Mouse (Mus musculus) intestine, embryonic 14.5 days (tissue): Measurements from ENCODE around the gene Usp6nl. TPM values are rescaled to one million over a fixed set of nuclear protein-coding genes. Genes with fewer than 3 reads are reported as not detected.

Experiments
- ATAC-seq: fragments of 200-750 bp; cut with Nextera tagmentation; replicated peaks from 2 replicates; pipeline ENCODE4 v1.8.0; 2017; ENCODE audit warnings: low read depth, moderate number of reproducible peaks, moderate TSS enrichment, moderate library complexity; ENCODE audit not compliant: low FRiP score, low TSS enrichment
- DNase-seq: peaks from one replicate; pipeline ENCODE4 v3.0.0-alpha.2; 2018; ENCODE audit warnings: low spot score
- H3K27ac ChIP-seq: fragments of 300-500 bp; sonication (generic); 2 replicates; pipeline ENCODE4 v1.5.1; 2014; ENCODE audit warnings: low read depth, mild to moderate bottlenecking, control low read depth
- H3K27me3 ChIP-seq: fragments of 300-500 bp; sonication (generic); replicated peaks from 2 replicates; pipeline ENCODE4 v1.6.1; 2014; ENCODE audit warnings: low read length, control low read depth; ENCODE audit not compliant: control insufficient read depth, insufficient read depth
- H3K36me3 ChIP-seq: fragments of 300-500 bp; sonication (generic); 2 replicates; pipeline ENCODE4 v1.6.1; 2014; ENCODE audit warnings: low read length, control low read depth; ENCODE audit not compliant: control insufficient read depth, insufficient read depth
- H3K4me1 ChIP-seq: fragments of 300-500 bp; sonication (generic); replicated peaks from 2 replicates; pipeline ENCODE4 v1.6.1; 2014; ENCODE audit warnings: low read length, control low read depth, mixed read lengths; ENCODE audit not compliant: control insufficient read depth, insufficient read depth
- H3K4me2 ChIP-seq: fragments of 300-500 bp; sonication (generic); 2 replicates; pipeline ENCODE4 v1.6.1; 2014; ENCODE audit warnings: low read length
- H3K4me3 ChIP-seq: fragments of 300-500 bp; sonication (generic); 2 replicates; pipeline ENCODE4 v1.5.1; 2014; ENCODE audit warnings: low read depth, low read length, control low read depth, mixed read lengths
- H3K9ac ChIP-seq: fragments of 300-500 bp; sonication (generic); 2 replicates; pipeline ENCODE4 v1.6.1; 2014; ENCODE audit warnings: mild to moderate bottlenecking, low read length
- H3K9me3 ChIP-seq: fragments of 300-500 bp; sonication (generic); 2 replicates; pipeline ENCODE4 v1.6.1; 2016; ENCODE audit warnings: low read length, control low read depth; ENCODE audit not compliant: control insufficient read depth
- WGBS: fragments of 180-500 bp; shearing (Covaris S2); extraction: QIAGEN DNeasy Blood & Tissue Kit; methylation state at CpG from one replicate; pipeline ENCODE4 v1.1.7; 2014; 5-methylcytosine and 5-hydroxymethylcytosine counted together
- polyA plus RNA-seq: library from polyadenylated mRNA; unstranded; fragments of >200 nt; fragmentation: Nextera tagmentation; extraction: Ambion mirVana; gene quantifications from 2 replicates; pipeline ENCODE4 v1.2.1, GENCODE M21; 2014

Gene Usp6nl
- polyA plus RNA-seq, 1 experiment from 2014 or later: 14.4 TPM

- Histone ChIP-seq H3K4me2 (peak overlapping the region; percentile 74), H3K9ac (peak overlapping the region; percentile 98), H3K4me1 (peaks cover 23% of the 10 kb centered on the region), H3K36me3 (no peaks in the 10 kb centered on the region), H3K4me3 (peak overlapping the region; percentile 87), H3K27ac (peak overlapping the region; percentile 98), H3K27me3 (no peaks in the 10 kb centered on the region), H3K9me3 (no peaks in the 10 kb centered on the region)
- under 1% methylated on average over 46 of the region's 70 CpGs for WGBS
- ATAC-seq: peak; percentile 76
- DNase-seq: peak; percentile 86
Measured at GRCm38 (mm10) chr2:6322938-6323521, 563 bp downstream of the Usp6nl start.

GRCm38 (mm10) chr2:6325646-6326045 lies 3.2 kb downstream of the Usp6nl start:
- WGBS: 61% methylated on average over 3 of the region's 3 CpGs
- Histone ChIP-seq H3K4me3 (no peak overlapping the region), H3K4me1 (peaks cover 24% of the 10 kb centered on the region), H3K4me2 (no peak overlapping the region), H3K9ac (no peak overlapping the region), H3K27ac (no peak overlapping the region), H3K36me3 (no peaks in the 10 kb centered on the region), H3K27me3 (no peaks in the 10 kb centered on the region), H3K9me3 (no peaks in the 10 kb centered on the region)
- DNase-seq (no peak), ATAC-seq (no peak)

- Histone ChIP-seq H3K27ac (no peak overlapping the region), H3K27me3 (no peaks in the 10 kb centered on the region), H3K4me1 (peaks cover 31% of the 10 kb centered on the region), H3K4me2 (no peak overlapping the region), H3K9me3 (no peaks in the 10 kb centered on the region), H3K36me3 (no peaks in the 10 kb centered on the region), H3K4me3 (no peak overlapping the region), H3K9ac (no peak overlapping the region)
- WGBS: 79% methylated on average over 7 of the region's 7 CpGs
- DNase-seq (no peak), ATAC-seq (no peak)
Measured at GRCm38 (mm10) chr2:6328927-6329326, 6.5 kb downstream of the Usp6nl start.

- ATAC-seq (no peak), DNase-seq (no peak)
- Histone ChIP-seq H3K4me1 (peaks cover 22% of the 10 kb centered on the region), H3K9me3 (no peaks in the 10 kb centered on the region), H3K27ac (no peak overlapping the region), H3K4me2 (no peak overlapping the region), H3K36me3 (no peaks in the 10 kb centered on the region), H3K27me3 (no peaks in the 10 kb centered on the region), H3K9ac (no peak overlapping the region), H3K4me3 (no peak overlapping the region)
- 76% methylated on average over 8 of the region's 8 CpGs for WGBS
Measured at GRCm38 (mm10) chr2:6330756-6331155, 8.3 kb downstream of the Usp6nl start.

- Histone ChIP-seq H3K27me3 (no peaks in the 10 kb centered on the region), H3K4me1 (peaks cover 22% of the 10 kb centered on the region), H3K36me3 (no peaks in the 10 kb centered on the region), H3K4me3 (no peak overlapping the region), H3K27ac (peak overlapping the region; percentile 12; the same call in 1 of the 2 replicates), H3K4me2 (no peak overlapping the region), H3K9ac (no peak overlapping the region), H3K9me3 (no peaks in the 10 kb centered on the region)
- ATAC-seq (peak; percentile 56), DNase-seq (no peak)
- WGBS: 18% methylated on average over 7 of the region's 7 CpGs
Measured at GRCm38 (mm10) chr2:6331324-6332137, 9.1 kb downstream of the Usp6nl start.

- 89% methylated on average over 1 of the region's 1 CpGs for WGBS
- DNase-seq: no peak
- H3K36me3 ChIP-seq: no peaks in the 10 kb centered on the region
- no peak overlapping the region for H3K4me2 ChIP-seq
- no peak overlapping the region for H3K4me3 ChIP-seq
- no peaks in the 10 kb centered on the region for H3K9me3 ChIP-seq
- ATAC-seq: no peak
- H3K9ac ChIP-seq: no peak overlapping the region
- H3K27ac ChIP-seq: no peak overlapping the region
- H3K27me3 ChIP-seq: no peaks in the 10 kb centered on the region
- H3K4me1 ChIP-seq: peaks cover 22% of the 10 kb centered on the region
Measured at GRCm38 (mm10) chr2:6333570-6333969, 11.1 kb downstream of the Usp6nl start.

GRCm38 (mm10) chr2:6334011-6334410 lies 11.5 kb downstream of the Usp6nl start:
- DNase-seq: no peak
- no peak for ATAC-seq
- H3K4me2 ChIP-seq: no peak overlapping the region
- 82% methylated on average over 6 of the region's 6 CpGs for WGBS
- H3K27ac ChIP-seq: no peak overlapping the region
- no peaks in the 10 kb centered on the region for H3K9me3 ChIP-seq
- H3K4me3 ChIP-seq: no peak overlapping the region
- no peaks in the 10 kb centered on the region; the same call in 1 of the 2 replicates for H3K36me3 ChIP-seq
- H3K27me3 ChIP-seq: no peaks in the 10 kb centered on the region
- peaks cover 22% of the 10 kb centered on the region for H3K4me1 ChIP-seq
- no peak overlapping the region for H3K9ac ChIP-seq

GRCm38 (mm10) chr2:6335032-6335735 lies 12.7 kb downstream of the Usp6nl start:
- H3K27ac ChIP-seq: no peak overlapping the region
- H3K9me3 ChIP-seq: no peaks in the 10 kb centered on the region
- H3K4me1 ChIP-seq: peaks cover 22% of the 10 kb centered on the region
- no peaks in the 10 kb centered on the region; the same call in 1 of the 2 replicates for H3K36me3 ChIP-seq
- no peak overlapping the region for H3K9ac ChIP-seq
- ATAC-seq (peak; percentile 67), DNase-seq (no peak)
- no peak overlapping the region for H3K4me3 ChIP-seq
- no peak overlapping the region for H3K4me2 ChIP-seq
- WGBS: 67% methylated on average over 14 of the region's 14 CpGs
- H3K27me3 ChIP-seq: no peaks in the 10 kb centered on the region
